Mouse (Mus musculus): Measurements from ENCODE around the gene Pgp. TPM values are rescaled to one million over a fixed set of nuclear protein-coding genes. Genes with fewer than 3 reads are reported as not detected.

Gene Pgp
- polyA plus RNA-seq (2014; fragmentation: Illumina TruSeq; extraction: RNeasy Lipid Tissue Mini Kit (QIAGEN cat#74804); ENCODE audit: low read depth, low replicate concordance) = 6.5 TPM

GRCm38 (mm10) chr17:24469910-24470602 is at the start of gene Pgp, which contains the start of gene E4f1:
Gene Pgp (plus strand): TSS chr17:24470392.
Gene E4f1 (minus strand): TSS chr17:24470313.

DNA sequence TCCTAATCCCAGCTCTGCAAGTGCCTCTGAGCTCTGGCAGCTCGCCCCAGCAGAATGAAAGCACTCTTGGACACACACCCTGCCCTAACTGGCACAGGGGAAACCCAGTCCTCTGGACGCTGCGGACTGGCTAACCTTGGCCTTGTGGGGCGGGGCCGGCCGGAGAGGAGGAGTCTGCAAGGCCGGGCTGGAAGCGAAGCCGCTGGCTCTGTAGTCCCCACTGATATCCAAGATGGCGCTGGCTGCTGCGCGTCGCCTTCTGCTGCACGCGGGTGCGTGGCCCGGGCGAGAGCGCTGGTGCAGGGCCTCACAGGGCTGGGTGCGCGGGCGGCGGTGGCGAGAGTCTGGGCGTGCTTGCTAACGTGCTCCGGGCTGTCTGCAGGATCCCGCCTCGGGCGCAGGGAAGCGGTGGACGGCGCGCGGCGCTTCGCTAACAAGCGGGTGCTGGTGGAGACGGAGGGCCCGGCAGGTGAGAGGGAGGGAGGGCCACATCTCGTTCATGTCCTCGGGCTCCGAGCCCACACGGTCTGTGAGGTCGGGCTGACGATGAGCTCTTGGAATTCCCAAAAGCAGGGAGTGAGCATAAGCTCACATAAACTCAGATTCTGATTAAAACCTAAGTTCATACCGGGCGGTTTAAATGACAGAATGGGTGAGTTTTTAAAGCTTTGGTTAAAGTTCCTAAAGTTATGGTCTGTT is 43.6 kb upstream of the Pgp start, which contains the start of gene Eci1:
Gene Eci1, plus strand, starts transcription at position 171 of the 699 bp plus-strand sequence.

GRCm38 (mm10) chr17:24442632-24443155 is 27.5 kb upstream of the Pgp start, which contains the start of gene Dnase1l2:
Gene Dnase1l2 (minus strand): TSS chr17:24443105.

DNA sequence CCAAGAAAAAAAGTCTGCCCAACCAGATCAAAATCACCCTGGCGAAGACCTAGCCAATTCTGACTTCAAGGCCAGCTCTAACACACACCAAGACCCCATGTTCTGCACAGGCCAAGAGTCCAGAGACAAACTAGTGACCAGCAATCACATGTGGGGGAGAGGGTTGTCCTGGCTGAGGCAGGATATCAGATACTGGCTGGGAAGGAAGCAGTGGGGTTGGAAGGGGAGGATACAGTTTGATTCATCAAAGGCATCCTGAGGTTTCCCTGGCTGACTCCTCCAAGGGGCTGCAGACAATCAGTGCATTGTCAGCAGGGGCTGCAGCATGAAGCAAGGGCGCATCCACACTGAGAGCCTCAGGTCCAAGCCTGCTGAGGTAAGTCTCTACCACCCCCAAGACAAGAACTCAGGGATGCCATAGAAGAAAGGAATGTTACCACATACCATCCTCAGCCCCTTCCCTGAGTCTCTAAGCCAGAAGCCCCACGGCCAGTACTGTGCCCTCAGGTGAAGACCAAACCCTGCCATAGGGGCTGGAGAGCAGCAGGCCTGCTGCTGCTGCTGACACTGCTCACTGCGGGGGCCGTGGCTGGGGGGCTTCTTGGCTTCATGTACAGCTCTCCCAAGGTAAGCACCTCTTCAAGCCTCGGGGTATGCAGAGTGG is 3.6 kb downstream of the Pgp start, which contains the start of gene Bricd5:
Gene Bricd5, plus strand, starts transcription at position 273 of the 664 bp plus-strand sequence.

GRCm38 (mm10) chr17:24478663-24479380 is 8.6 kb downstream of the Pgp start, which contains the start of gene Mlst8:
Gene Mlst8 (minus strand): TSS chr17:24479078.

DNA sequence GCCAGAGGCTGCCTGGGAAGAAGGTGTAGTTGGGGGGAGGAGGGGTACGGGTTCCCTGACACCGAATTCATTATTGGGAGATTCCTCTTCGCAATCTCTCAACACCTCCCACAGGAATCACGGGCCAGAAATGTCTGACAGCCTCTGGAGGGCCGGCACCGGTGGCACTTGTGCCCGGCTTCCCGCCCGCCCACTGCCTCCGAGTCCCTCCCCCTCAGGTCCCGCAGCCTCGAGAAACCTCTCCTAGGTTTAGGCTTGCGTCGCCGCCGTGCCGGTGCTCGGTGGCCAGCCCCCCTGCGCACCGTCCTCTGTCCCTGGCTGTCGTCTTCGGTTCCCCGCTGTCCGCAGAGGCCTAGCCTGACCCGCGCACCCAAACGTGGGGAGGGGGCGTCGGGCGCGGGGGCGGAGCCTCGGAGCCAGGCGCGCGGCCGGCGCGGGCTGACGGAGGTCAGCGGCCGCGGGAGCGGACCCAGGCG is 18.0 kb downstream of the Pgp start, which contains the start of gene Caskin1:
Gene Caskin1, plus strand, starts transcription at position 416 of the 476 bp plus-strand sequence.

Other genes starting within 250 kb of the Pgp start
- 19.8 TPM for gene Tedc2, start 249.5 kb upstream of the Pgp start, polyA plus RNA-seq (2014; fragmentation: Illumina TruSeq; extraction: RNeasy Lipid Tissue Mini Kit (QIAGEN cat#74804); ENCODE audit: low read depth, low replicate concordance)
- gene Ccnf, start 218.9 kb upstream of the Pgp start, polyA plus RNA-seq (2014; fragmentation: Illumina TruSeq; extraction: RNeasy Lipid Tissue Mini Kit (QIAGEN cat#74804); ENCODE audit: low read depth, low replicate concordance) = 0.50 TPM
- not detected for gene Abca17, start 119.3 kb upstream of the Pgp start, polyA plus RNA-seq (2014; fragmentation: Illumina TruSeq; extraction: RNeasy Lipid Tissue Mini Kit (QIAGEN cat#74804); ENCODE audit: low read depth, low replicate concordance)
- gene Abca3, start 118.4 kb upstream of the Pgp start, polyA plus RNA-seq (2014; fragmentation: Illumina TruSeq; extraction: RNeasy Lipid Tissue Mini Kit (QIAGEN cat#74804); ENCODE audit: low read depth, low replicate concordance) = 8.9 TPM
- 19.3 TPM for gene Rnps1, start 55.8 kb upstream of the Pgp start, polyA plus RNA-seq (2014; fragmentation: Illumina TruSeq; extraction: RNeasy Lipid Tissue Mini Kit (QIAGEN cat#74804); ENCODE audit: low read depth, low replicate concordance)
- gene Eci1, start 43.8 kb upstream of the Pgp start, polyA plus RNA-seq (2014; fragmentation: Illumina TruSeq; extraction: RNeasy Lipid Tissue Mini Kit (QIAGEN cat#74804); ENCODE audit: low read depth, low replicate concordance) = 61.8 TPM
- not detected for gene Dnase1l2, start 27.3 kb upstream of the Pgp start, polyA plus RNA-seq (2014; fragmentation: Illumina TruSeq; extraction: RNeasy Lipid Tissue Mini Kit (QIAGEN cat#74804); ENCODE audit: low read depth, low replicate concordance)
- gene E4f1, start 79 bp upstream of the Pgp start, polyA plus RNA-seq (2014; fragmentation: Illumina TruSeq; extraction: RNeasy Lipid Tissue Mini Kit (QIAGEN cat#74804); ENCODE audit: low read depth, low replicate concordance) = 0.37 TPM
- gene Bricd5, start 3.5 kb downstream of the Pgp start, polyA plus RNA-seq (2014; fragmentation: Illumina TruSeq; extraction: RNeasy Lipid Tissue Mini Kit (QIAGEN cat#74804); ENCODE audit: low read depth, low replicate concordance) = not detected
- gene Mlst8, start 8.7 kb downstream of the Pgp start, polyA plus RNA-seq (2014; fragmentation: Illumina TruSeq; extraction: RNeasy Lipid Tissue Mini Kit (QIAGEN cat#74804); ENCODE audit: low read depth, low replicate concordance) = 1.8 TPM
- not detected for gene Caskin1, start 18.2 kb downstream of the Pgp start, polyA plus RNA-seq (2014; fragmentation: Illumina TruSeq; extraction: RNeasy Lipid Tissue Mini Kit (QIAGEN cat#74804); ENCODE audit: low read depth, low replicate concordance)
- 3.5 TPM for gene Traf7, start 57.5 kb downstream of the Pgp start, polyA plus RNA-seq (2014; fragmentation: Illumina TruSeq; extraction: RNeasy Lipid Tissue Mini Kit (QIAGEN cat#74804); ENCODE audit: low read depth, low replicate concordance)
- not detected for gene Rab26, start 63.8 kb downstream of the Pgp start, polyA plus RNA-seq (2014; fragmentation: Illumina TruSeq; extraction: RNeasy Lipid Tissue Mini Kit (QIAGEN cat#74804); ENCODE audit: low read depth, low replicate concordance)
- 1.3 TPM for gene Pkd1, start 79.4 kb downstream of the Pgp start, polyA plus RNA-seq (2014; fragmentation: Illumina TruSeq; extraction: RNeasy Lipid Tissue Mini Kit (QIAGEN cat#74804); ENCODE audit: low read depth, low replicate concordance)
- 7.0 TPM for gene Tsc2, start 162.2 kb downstream of the Pgp start, polyA plus RNA-seq (2014; fragmentation: Illumina TruSeq; extraction: RNeasy Lipid Tissue Mini Kit (QIAGEN cat#74804); ENCODE audit: low read depth, low replicate concordance)
- 0.50 TPM for gene Nthl1, start 162.3 kb downstream of the Pgp start, polyA plus RNA-seq (2014; fragmentation: Illumina TruSeq; extraction: RNeasy Lipid Tissue Mini Kit (QIAGEN cat#74804); ENCODE audit: low read depth, low replicate concordance)
- gene Slc9a3r2, start 179.9 kb downstream of the Pgp start, polyA plus RNA-seq (2014; fragmentation: Illumina TruSeq; extraction: RNeasy Lipid Tissue Mini Kit (QIAGEN cat#74804); ENCODE audit: low read depth, low replicate concordance) = 3.9 TPM
- not detected for gene Npw, start 188.1 kb downstream of the Pgp start, polyA plus RNA-seq (2014; fragmentation: Illumina TruSeq; extraction: RNeasy Lipid Tissue Mini Kit (QIAGEN cat#74804); ENCODE audit: low read depth, low replicate concordance)
- gene Zfp598, start 199.3 kb downstream of the Pgp start, polyA plus RNA-seq (2014; fragmentation: Illumina TruSeq; extraction: RNeasy Lipid Tissue Mini Kit (QIAGEN cat#74804); ENCODE audit: low read depth, low replicate concordance) = 3.4 TPM
- gene Syngr3, start 219.6 kb downstream of the Pgp start, polyA plus RNA-seq (2014; fragmentation: Illumina TruSeq; extraction: RNeasy Lipid Tissue Mini Kit (QIAGEN cat#74804); ENCODE audit: low read depth, low replicate concordance) = not detected
- 12.1 TPM for gene Gfer, start 225.8 kb downstream of the Pgp start, polyA plus RNA-seq (2014; fragmentation: Illumina TruSeq; extraction: RNeasy Lipid Tissue Mini Kit (QIAGEN cat#74804); ENCODE audit: low read depth, low replicate concordance)
- gene Noxo1, start 225.8 kb downstream of the Pgp start, polyA plus RNA-seq (2014; fragmentation: Illumina TruSeq; extraction: RNeasy Lipid Tissue Mini Kit (QIAGEN cat#74804); ENCODE audit: low read depth, low replicate concordance) = not detected
- 0.58 TPM for gene Tbl3, start 237.3 kb downstream of the Pgp start, polyA plus RNA-seq (2014; fragmentation: Illumina TruSeq; extraction: RNeasy Lipid Tissue Mini Kit (QIAGEN cat#74804); ENCODE audit: low read depth, low replicate concordance)
- gene Rnf151, start 247.7 kb downstream of the Pgp start, polyA plus RNA-seq (2014; fragmentation: Illumina TruSeq; extraction: RNeasy Lipid Tissue Mini Kit (QIAGEN cat#74804); ENCODE audit: low read depth, low replicate concordance) = not detected
- gene Rps2, start 247.7 kb downstream of the Pgp start, polyA plus RNA-seq (2014; fragmentation: Illumina TruSeq; extraction: RNeasy Lipid Tissue Mini Kit (QIAGEN cat#74804); ENCODE audit: low read depth, low replicate concordance) = 483 TPM